In the genomic region with DNA sequence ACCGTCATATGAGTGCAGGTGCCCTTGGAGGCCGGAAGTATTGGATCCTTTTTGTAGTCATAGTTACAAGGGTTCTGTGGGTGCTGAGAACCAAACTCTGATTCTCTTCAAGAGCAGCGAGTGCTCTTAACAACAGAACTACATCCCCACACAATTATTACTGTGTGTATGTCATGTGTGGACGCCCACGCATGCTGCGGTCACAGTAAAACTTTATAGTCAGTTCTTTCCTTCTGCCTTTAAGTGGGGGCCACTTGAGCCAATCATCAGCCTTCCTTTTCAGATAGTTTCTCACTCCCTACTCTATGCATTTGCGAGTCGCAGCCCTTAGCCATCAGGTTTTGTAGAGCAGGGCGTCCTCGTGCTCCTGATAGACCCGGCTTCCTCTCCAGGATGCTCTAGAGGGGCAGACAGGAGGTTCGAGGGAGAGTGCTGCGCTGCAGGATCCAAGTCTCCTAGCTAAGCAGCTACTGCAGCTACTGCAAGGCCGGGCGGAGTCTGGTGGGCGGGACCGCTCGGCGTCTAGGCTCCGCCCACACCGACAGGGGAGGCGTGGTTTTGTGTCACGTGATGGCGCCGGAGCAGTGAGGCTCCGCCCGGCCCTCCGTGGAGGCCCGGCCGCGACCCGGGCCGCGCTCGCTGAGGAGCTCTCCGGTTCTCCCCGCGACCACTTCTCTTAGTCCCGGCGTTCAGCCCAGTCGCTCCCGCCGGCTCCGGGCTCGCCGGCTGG, we compare ENCODE assay signal across 1 mouse cellular context.
TF ChIP-seq lines count a peak whose summit lies in the region.

A gene (plus strand): TSS at position 555 of the 730 bp plus-strand sequence.

TF ChIP-seq in CH12.LX, 34 proteins besides CTCF, POLR2A, EP300 and RAD21 (continued from another document):
- TF ChIP-seq UBTF (IDR thresholded peaks at IDR 0.05; ENCODE audit: low read depth, low read length): no peak
- no peak for TF ChIP-seq ZKSCAN1 (IDR thresholded peaks at IDR 0.05; ENCODE audit: borderline replicate concordance, low read depth, low read length)
- TF ChIP-seq USF1 (IDR thresholded peaks at IDR 0.05; ENCODE audit: low read depth, low read length): peak; percentile 97
- 0 out of 2 replicates have a peak, but pooled peaks have one; percentile 41 for TF ChIP-seq NELFE (IDR thresholded peaks at IDR 0.05; ENCODE audit: low read depth, low read length)
- no peak for TF ChIP-seq MYC (IDR thresholded peaks at IDR 0.05; ENCODE audit: low read depth, low read length)
- peak; percentile 56 for TF ChIP-seq BHLHE40 (IDR thresholded peaks at IDR 0.05; ENCODE audit: low read depth, low read length)
- no peak for TF ChIP-seq E2F4 (IDR thresholded peaks at IDR 0.05; ENCODE audit: insufficient replicate concordance, low read depth, low read length)
- TF ChIP-seq KAT2A (IDR thresholded peaks at IDR 0.05; ENCODE audit: insufficient replicate concordance, low read length): no peak
- peak; percentile 92 for TF ChIP-seq MAX (IDR thresholded peaks at IDR 0.05; ENCODE audit: low read length)
- TF ChIP-seq SIN3A (IDR thresholded peaks at IDR 0.05; ENCODE audit: low read length): no peak
- TF ChIP-seq TCF12 (IDR thresholded peaks at IDR 0.05; ENCODE audit: low read depth, low read length): peak; percentile 12; the same call in 1 of the 2 replicates
- TF ChIP-seq IRF4 (IDR thresholded peaks at IDR 0.05; ENCODE audit: low read depth, low read length): no peak
- no peak for TF ChIP-seq NRF1 (IDR thresholded peaks at IDR 0.05; ENCODE audit: low read depth, low read length)
